Mouse (Mus musculus) mouse embryonic stem cell (cell line): ENCODE measurements around the gene Slc35f2.

Experiments used
- in situ Hi-C, 2 experiments: fragments of 300-500 bp; cut with MboI; formaldehyde crosslinking; loops; 1 replicate in 1 of 2; 3 replicates in 1 of 2; pipeline ENCODE4 v1.14.3; 2019 to 2020; ENCODE audit warnings: low sequenced_read_pairs in 2 of 2, low pct_unique_long_range_greater_than_20kb in 1 of 2, mixed read lengths in 1 of 2; ENCODE audit not compliant: unreplicated experiment in 1 of 2

The Slc35f2 gene

GRCm38 (mm10) chr9:53806496-53807086 lies 35.3 kb downstream of the Slc35f2 start:
- in situ Hi-C loops, result no loop called here

GRCm38 (mm10) chr9:53813418-53813817 lies 42.1 kb downstream of the Slc35f2 start:
- in situ Hi-C loops, result loop anchor here in 1 of 2 experiments (10.0 kb wide), 1 partner anchor 59 kb away; no protein-coding TSS in a partner anchor

- in situ Hi-C loops, result loop anchor here in 1 of 2 experiments (10.0 kb wide), 1 partner anchor 64 kb away; no protein-coding TSS in a partner anchor
Observed at GRCm38 (mm10) chr9:53818760-53819159, 47.4 kb downstream of the Slc35f2 start.

GRCm38 (mm10) chr9:53825318-53825717 lies 54.0 kb downstream of the Slc35f2 start:
- in situ Hi-C loops, result loop anchor here in 1 of 2 experiments (10.0 kb wide), 1 partner anchor 81 kb away; no protein-coding TSS in a partner anchor

GRCm38 (mm10) chr9:53829081-53829865 lies 57.9 kb downstream of the Slc35f2 start:
- in situ Hi-C loops, result loop anchor here in 1 of 2 experiments (10.0 kb wide), 1 partner anchor 84 kb away; no protein-coding TSS in a partner anchor

- in situ Hi-C loops, result loop anchor here in 1 of 2 experiments (10.0 kb wide), 1 partner anchor 85 kb away; no protein-coding TSS in a partner anchor
Observed at GRCm38 (mm10) chr9:53829866-53830209, 58.5 kb downstream of the Slc35f2 start.

GRCm38 (mm10) chr9:53835039-53835438 lies 63.7 kb downstream of the Slc35f2 start:
- in situ Hi-C loops, result no loop called here

- in situ Hi-C loops, result no loop called here
Observed at GRCm38 (mm10) chr9:53835976-53836375, 64.6 kb downstream of the Slc35f2 start.

GRCm38 (mm10) chr9:53838816-53839215 lies 67.5 kb downstream of the Slc35f2 start:
- in situ Hi-C loops, result no loop called here

GRCm38 (mm10) chr9:53848548-53848947 lies 77.2 kb downstream of the Slc35f2 start:
- in situ Hi-C loops, result no loop called here

- in situ Hi-C loops, result no loop called here
Observed at GRCm38 (mm10) chr9:53849864-53850263, 78.5 kb downstream of the Slc35f2 start, which contains the start of gene Sln. Sln (plus strand) TSS chr9:53850164.

- in situ Hi-C loops, result no loop called here
Observed at GRCm38 (mm10) chr9:53852158-53852557, 80.8 kb downstream of the Slc35f2 start.

GRCm38 (mm10) chr9:53853672-53854071 lies 82.3 kb downstream of the Slc35f2 start:
- in situ Hi-C loops, result no loop called here

GRCm38 (mm10) chr9:53854525-53854924 lies 83.2 kb downstream of the Slc35f2 start:
- in situ Hi-C loops, result no loop called here

GRCm38 (mm10) chr9:53857864-53858263 lies 86.5 kb downstream of the Slc35f2 start:
- in situ Hi-C loops, result no loop called here
